Mouse (Mus musculus): ENCODE measurements around the gene Ralb. TPM values are rescaled to one million over a fixed set of nuclear protein-coding genes. Genes with fewer than 3 reads are reported as not detected.

Gene Ralb
- total and polyA plus RNA-seq, 2 experiments from 2014 or later = 41.9 to 63.2 TPM

- Histone ChIP-seq H3K27me3 (ENCODE audit: insufficient read depth, low read length) (no peaks in the 10 kb centered on the region), H3K4me2 (ENCODE audit: low read depth, low read length, poor library complexity, severe bottlenecking) (no peak overlapping the region), H3K27ac (ENCODE audit: low read depth, low read length) (no peak overlapping the region), H3K9ac (replicated peaks; ENCODE audit: low read length, poor library complexity, severe bottlenecking) (no peak overlapping the region), H3K4me1 (ENCODE audit: insufficient read depth, low read length) (no peaks in the 10 kb centered on the region), H3K9me3 (ENCODE audit: low read length) (no peaks in the 10 kb centered on the region), H3K36me3 (ENCODE audit: insufficient read depth, low read length) (no peaks in the 10 kb centered on the region), H3K4me3 (ENCODE audit: low read depth, low read length) (no peak overlapping the region)
- TF ChIP-seq CTCF (IDR thresholded peaks at IDR 0.05) = no peak
- no peak for ATAC-seq (ENCODE audit: low FRiP score)
- no peak for DNase-seq (ENCODE audit: low spot score)
- WGBS = 20% methylated on average over 2 of the region's 2 CpGs
These were observed 18.8 kb downstream of the Ralb start for GRCm38 (mm10) chr1:119485825-119486224.

- Histone ChIP-seq H3K9me3 (ENCODE audit: low read length) (no peaks in the 10 kb centered on the region), H3K4me3 (ENCODE audit: low read depth, low read length) (no peak overlapping the region), H3K4me2 (ENCODE audit: low read depth, low read length, poor library complexity, severe bottlenecking) (no peak overlapping the region), H3K36me3 (ENCODE audit: insufficient read depth, low read length) (no peaks in the 10 kb centered on the region), H3K27ac (ENCODE audit: low read depth, low read length) (no peak overlapping the region), H3K9ac (replicated peaks; ENCODE audit: low read length, poor library complexity, severe bottlenecking) (no peak overlapping the region), H3K4me1 (ENCODE audit: insufficient read depth, low read length) (no peaks in the 10 kb centered on the region), H3K27me3 (ENCODE audit: insufficient read depth, low read length) (no peaks in the 10 kb centered on the region)
- 65% methylated on average over 3 of the region's 3 CpGs for WGBS
- ATAC-seq (ENCODE audit: low FRiP score) (0 out of 2 replicates have a peak, but pooled peaks have one; percentile 29), DNase-seq (ENCODE audit: low spot score) (peak; percentile 63)
- peak; percentile 84 for TF ChIP-seq CTCF (IDR thresholded peaks at IDR 0.05)
These were observed 20.1 kb downstream of the Ralb start for GRCm38 (mm10) chr1:119484457-119484856.

- no peak for DNase-seq (ENCODE audit: low spot score)
- H3K9me3 ChIP-seq (ENCODE audit: low read length) = no peaks in the 10 kb centered on the region
- no peak overlapping the region for H3K4me2 ChIP-seq (ENCODE audit: low read depth, low read length, poor library complexity, severe bottlenecking)
- H3K36me3 ChIP-seq (ENCODE audit: insufficient read depth, low read length) = no peaks in the 10 kb centered on the region
- H3K4me1 ChIP-seq (ENCODE audit: insufficient read depth, low read length) = no peaks in the 10 kb centered on the region
- TF ChIP-seq CTCF (IDR thresholded peaks at IDR 0.05) = peak; percentile 48
- H3K27me3 ChIP-seq (ENCODE audit: insufficient read depth, low read length) = no peaks in the 10 kb centered on the region
- H3K4me3 ChIP-seq (ENCODE audit: low read depth, low read length) = no peak overlapping the region
- 56% methylated on average over 3 of the region's 3 CpGs for WGBS
- no peak overlapping the region for H3K9ac ChIP-seq (replicated peaks; ENCODE audit: low read length, poor library complexity, severe bottlenecking)
- no peak overlapping the region for H3K27ac ChIP-seq (ENCODE audit: low read depth, low read length)
- no peak for ATAC-seq (ENCODE audit: low FRiP score)
These were observed 21.7 kb downstream of the Ralb start for GRCm38 (mm10) chr1:119482891-119483290.

GRCm38 (mm10) chr1:119481205-119481932 is 23.2 kb downstream of the Ralb start:
- H3K27ac ChIP-seq (ENCODE audit: low read depth, low read length) = no peak overlapping the region
- H3K4me2 ChIP-seq (ENCODE audit: low read depth, low read length, poor library complexity, severe bottlenecking) = no peak overlapping the region
- no peak overlapping the region for H3K9ac ChIP-seq (replicated peaks; ENCODE audit: low read length, poor library complexity, severe bottlenecking)
- peak; percentile 54 for TF ChIP-seq CTCF (IDR thresholded peaks at IDR 0.05)
- H3K36me3 ChIP-seq (ENCODE audit: insufficient read depth, low read length) = no peaks in the 10 kb centered on the region
- DNase-seq (ENCODE audit: low spot score) (no peak), ATAC-seq (ENCODE audit: low FRiP score) (no peak)
- WGBS = 98% methylated on average over 7 of the region's 7 CpGs
- no peaks in the 10 kb centered on the region for H3K4me1 ChIP-seq (ENCODE audit: insufficient read depth, low read length)
- no peaks in the 10 kb centered on the region for H3K27me3 ChIP-seq (ENCODE audit: insufficient read depth, low read length)
- H3K4me3 ChIP-seq (ENCODE audit: low read depth, low read length) = no peak overlapping the region
- no peaks in the 10 kb centered on the region for H3K9me3 ChIP-seq (ENCODE audit: low read length)

GRCm38 (mm10) chr1:119480678-119481077 is 23.9 kb downstream of the Ralb start:
- peaks cover 3% of the 10 kb centered on the region; the same call in 1 of the 2 replicates for H3K36me3 ChIP-seq (ENCODE audit: insufficient read depth, low read length)
- no peaks in the 10 kb centered on the region for H3K9me3 ChIP-seq (ENCODE audit: low read length)
- WGBS = 94% methylated on average over 8 of the region's 8 CpGs
- H3K27ac ChIP-seq (ENCODE audit: low read depth, low read length) = no peak overlapping the region
- DNase-seq (ENCODE audit: low spot score) (no peak), ATAC-seq (ENCODE audit: low FRiP score) (no peak)
- no peak overlapping the region for H3K4me3 ChIP-seq (ENCODE audit: low read depth, low read length)
- H3K9ac ChIP-seq (replicated peaks; ENCODE audit: low read length, poor library complexity, severe bottlenecking) = no peak overlapping the region
- H3K4me2 ChIP-seq (ENCODE audit: low read depth, low read length, poor library complexity, severe bottlenecking) = no peak overlapping the region
- no peaks in the 10 kb centered on the region for H3K27me3 ChIP-seq (ENCODE audit: insufficient read depth, low read length)
- no peaks in the 10 kb centered on the region for H3K4me1 ChIP-seq (ENCODE audit: insufficient read depth, low read length)
- no peak for TF ChIP-seq CTCF (IDR thresholded peaks at IDR 0.05)

GRCm38 (mm10) chr1:119479641-119480040 is 25.0 kb downstream of the Ralb start:
- no peak overlapping the region for H3K4me2 ChIP-seq (ENCODE audit: low read depth, low read length, poor library complexity, severe bottlenecking)
- H3K27ac ChIP-seq (ENCODE audit: low read depth, low read length) = no peak overlapping the region
- peaks cover 6% of the 10 kb centered on the region for H3K36me3 ChIP-seq (ENCODE audit: insufficient read depth, low read length)
- DNase-seq (ENCODE audit: low spot score) = no peak
- H3K4me1 ChIP-seq (ENCODE audit: insufficient read depth, low read length) = no peaks in the 10 kb centered on the region
- no peak overlapping the region for H3K4me3 ChIP-seq (ENCODE audit: low read depth, low read length)
- no peaks in the 10 kb centered on the region for H3K27me3 ChIP-seq (ENCODE audit: insufficient read depth, low read length)
- no peak for TF ChIP-seq CTCF (IDR thresholded peaks at IDR 0.05)
- H3K9me3 ChIP-seq (ENCODE audit: low read length) = no peaks in the 10 kb centered on the region
- H3K9ac ChIP-seq (replicated peaks; ENCODE audit: low read length, poor library complexity, severe bottlenecking) = no peak overlapping the region
- no peak for ATAC-seq (ENCODE audit: low FRiP score)
- 92% methylated on average over 4 of the region's 4 CpGs for WGBS
